Mouse (Mus musculus) spleen, adult 10 weeks (tissue): ENCODE data around the gene Nudt22. TPM values are rescaled to one million over a fixed set of nuclear protein-coding genes. Genes with fewer than 3 reads are reported as not detected.

Experiments used
- polyA plus RNA-seq: library from polyadenylated mRNA; stranded (reverse); fragments of 350-450 nt; fragmentation: Illumina TruSeq; extraction: RNeasy Lipid Tissue Mini Kit (QIAGEN cat#74804); gene quantifications from one replicate; pipeline ENCODE4 v1.2.3, GENCODE M21; 2015; ENCODE audit warnings: low replicate concordance; ENCODE audit not compliant: insufficient read depth

The Nudt22 gene
- 3.8 TPM for polyA plus RNA-seq

GRCm38 (mm10) chr19:6996006-6996405 is at the start of gene Nudt22, which contains the start of gene Trpt1:
Gene Nudt22 (minus strand): TSS chr19:6996117.
Gene Trpt1 (plus strand): TSS chr19:6996131.

GRCm38 (mm10) chr19:7039841-7040636 is 44.1 kb upstream of the Nudt22 start, which contains the start of gene Stip1:
Gene Stip1 (minus strand): TSS chr19:7039967.

DNA sequence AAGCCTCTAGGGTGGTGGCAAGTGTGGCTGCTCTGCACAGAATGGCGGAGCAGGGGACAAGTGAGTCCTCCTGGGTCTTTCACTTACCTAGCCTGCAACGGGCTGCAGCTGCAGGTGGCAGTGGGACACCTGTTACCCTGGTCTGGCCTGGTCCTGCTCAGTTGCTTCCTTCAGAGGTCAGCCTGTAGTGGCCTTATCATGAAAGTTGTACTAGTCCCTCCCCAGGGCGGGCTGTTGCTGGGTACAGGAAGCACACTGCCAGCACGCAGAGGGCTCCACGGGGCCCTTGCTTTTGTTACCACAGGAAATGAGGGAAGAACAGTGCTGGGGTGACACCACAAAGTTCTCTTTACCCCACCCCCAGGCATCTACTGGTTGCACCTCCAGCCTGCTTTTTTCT is 23.3 kb upstream of the Nudt22 start, which contains the start of gene Fermt3:
Gene Fermt3, minus strand, starts transcription at position 279 of the 400 bp plus-strand sequence.

DNA sequence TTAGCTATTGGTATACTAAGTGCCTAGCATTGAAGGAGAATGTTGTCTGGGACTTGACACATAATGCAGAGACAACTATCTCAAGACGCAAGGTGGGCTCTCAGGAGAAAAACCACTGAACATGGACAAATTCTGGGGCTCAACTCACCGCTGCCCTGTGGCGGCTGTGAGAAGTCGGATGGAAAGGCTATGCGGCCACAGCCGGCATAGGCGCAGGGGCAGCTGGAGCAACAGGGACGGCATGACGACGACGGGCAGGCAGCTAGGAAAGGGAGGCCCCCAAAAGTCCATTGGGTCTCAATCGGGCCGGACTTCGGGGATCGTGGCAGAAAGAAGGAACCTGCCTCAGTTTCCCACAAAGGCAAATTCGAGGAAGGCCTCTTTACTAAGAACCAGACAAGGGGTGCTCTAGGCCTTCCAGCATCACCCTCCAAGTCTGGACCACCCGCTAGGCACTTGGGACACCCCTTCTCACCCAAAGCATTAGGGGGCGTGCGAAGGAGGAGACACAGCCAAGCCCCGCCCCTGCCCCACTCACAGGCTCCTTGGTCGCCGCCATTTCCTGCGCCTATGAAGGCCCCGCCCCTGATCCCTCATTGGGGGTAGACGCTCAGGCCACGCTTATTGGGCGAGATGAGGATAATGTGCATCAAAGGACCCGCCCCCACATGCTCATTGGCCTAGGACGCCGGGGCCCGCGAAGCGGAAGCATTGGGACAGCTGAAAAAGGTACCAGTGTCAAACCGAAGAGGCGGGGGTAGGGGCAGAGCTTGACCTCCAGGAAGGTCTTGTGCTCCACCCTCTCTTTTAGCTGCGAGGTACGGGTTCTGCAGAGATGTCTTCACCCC is 3.7 kb downstream of the Nudt22 start, which contains the start of gene Dnajc4:
Gene Dnajc4, minus strand, starts transcription at position 562 of the 848 bp plus-strand sequence.

DNA sequence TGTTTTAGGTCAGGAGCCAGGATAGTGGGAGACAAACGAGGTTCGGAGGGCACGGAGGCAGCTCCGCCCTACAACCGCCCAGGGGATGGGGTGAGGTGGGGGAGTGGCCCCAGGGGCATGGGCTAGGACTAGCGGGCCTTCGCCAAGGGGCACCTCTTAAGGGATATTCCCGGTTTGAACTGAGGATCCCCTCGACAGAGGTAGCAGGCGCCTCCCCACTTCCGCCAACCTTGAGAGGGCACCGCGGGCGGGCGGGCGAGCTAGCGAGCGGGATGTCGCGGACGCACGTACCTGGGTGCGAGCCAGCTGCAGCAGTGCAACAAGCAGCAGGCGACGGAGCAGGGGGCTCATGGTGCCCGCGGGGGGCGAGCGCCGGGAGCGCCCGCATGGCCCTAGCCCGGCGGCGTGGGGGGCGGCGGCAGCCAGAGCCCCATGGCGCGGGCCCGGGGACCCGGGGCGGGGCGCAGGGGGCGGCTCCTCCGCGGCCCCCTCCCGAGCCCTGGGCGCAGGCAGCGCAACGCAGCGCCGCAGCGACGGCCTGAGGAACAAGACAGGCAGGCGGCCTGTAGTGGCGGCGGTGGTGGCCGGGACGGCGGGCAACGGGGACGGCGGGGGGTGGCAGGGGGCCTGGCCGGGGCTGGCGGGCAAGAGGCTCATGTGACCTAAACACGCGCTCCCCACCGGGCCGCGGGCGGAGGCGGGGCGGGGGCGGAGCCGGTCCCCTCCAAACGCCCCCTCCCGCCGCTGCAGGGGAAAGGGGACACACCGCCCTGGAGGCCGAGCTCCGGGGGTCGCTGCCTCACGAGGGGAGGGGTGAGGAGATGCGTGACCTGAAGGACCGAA is 8.6 kb downstream of the Nudt22 start, which contains the start of gene Vegfb:
Gene Vegfb, minus strand, starts transcription at position 591 of the 843 bp plus-strand sequence.

GRCm38 (mm10) chr19:6980381-6981093 is 15.4 kb downstream of the Nudt22 start, which contains the start of gene Fkbp2:
Gene Fkbp2 (minus strand): TSS chr19:6980501.

DNA sequence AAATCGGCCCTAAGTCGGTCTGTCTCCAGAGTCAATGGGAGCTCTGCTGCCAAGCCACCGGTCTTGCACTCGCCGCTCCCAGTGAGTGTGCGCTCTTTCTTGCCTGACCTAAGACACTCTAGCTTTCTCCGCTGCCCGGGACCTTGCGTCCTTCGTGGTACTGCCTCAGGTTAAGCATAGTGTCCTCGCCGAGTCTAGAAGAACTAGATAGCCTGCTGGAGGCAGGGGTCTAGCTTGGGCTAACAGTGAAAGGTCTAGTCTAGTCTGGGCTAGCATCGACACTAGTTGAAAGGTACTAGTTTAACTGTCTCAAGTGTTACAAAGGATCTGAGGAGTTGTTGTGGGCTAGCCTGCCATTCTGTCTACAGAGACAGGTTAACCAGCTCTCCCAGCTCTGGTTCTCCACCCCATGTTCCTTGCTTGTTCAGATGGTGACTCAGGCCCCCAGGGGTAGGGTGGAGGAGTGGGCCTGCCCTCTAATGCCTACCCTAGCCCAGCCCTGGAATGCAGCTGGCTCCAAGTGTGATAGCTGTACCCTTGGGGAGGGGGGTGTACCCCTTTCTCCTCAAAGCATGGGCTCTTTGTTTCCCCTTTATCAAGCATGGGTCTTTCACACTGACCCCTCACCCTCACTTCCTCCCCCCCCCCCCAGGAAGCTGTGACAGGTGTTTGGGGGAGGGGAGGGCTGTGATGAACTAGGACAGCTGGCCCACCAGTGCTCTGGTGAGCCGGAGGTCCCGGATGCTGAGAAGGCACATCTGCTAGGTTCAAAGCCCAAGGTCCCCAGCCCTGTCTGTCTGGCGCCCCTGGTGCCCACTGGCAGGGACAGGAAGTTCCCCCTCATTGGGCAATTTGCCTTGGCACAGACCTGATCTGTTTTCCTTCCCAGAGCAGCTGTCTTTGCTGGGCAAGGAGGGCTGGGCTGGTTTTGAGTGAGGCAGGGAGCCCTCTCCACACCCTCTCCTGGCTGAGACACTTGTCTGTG is 20.1 kb downstream of the Nudt22 start, which contains the start of gene Plcb3:
Gene Plcb3, minus strand, starts transcription at position 934 of the 985 bp plus-strand sequence.

DNA sequence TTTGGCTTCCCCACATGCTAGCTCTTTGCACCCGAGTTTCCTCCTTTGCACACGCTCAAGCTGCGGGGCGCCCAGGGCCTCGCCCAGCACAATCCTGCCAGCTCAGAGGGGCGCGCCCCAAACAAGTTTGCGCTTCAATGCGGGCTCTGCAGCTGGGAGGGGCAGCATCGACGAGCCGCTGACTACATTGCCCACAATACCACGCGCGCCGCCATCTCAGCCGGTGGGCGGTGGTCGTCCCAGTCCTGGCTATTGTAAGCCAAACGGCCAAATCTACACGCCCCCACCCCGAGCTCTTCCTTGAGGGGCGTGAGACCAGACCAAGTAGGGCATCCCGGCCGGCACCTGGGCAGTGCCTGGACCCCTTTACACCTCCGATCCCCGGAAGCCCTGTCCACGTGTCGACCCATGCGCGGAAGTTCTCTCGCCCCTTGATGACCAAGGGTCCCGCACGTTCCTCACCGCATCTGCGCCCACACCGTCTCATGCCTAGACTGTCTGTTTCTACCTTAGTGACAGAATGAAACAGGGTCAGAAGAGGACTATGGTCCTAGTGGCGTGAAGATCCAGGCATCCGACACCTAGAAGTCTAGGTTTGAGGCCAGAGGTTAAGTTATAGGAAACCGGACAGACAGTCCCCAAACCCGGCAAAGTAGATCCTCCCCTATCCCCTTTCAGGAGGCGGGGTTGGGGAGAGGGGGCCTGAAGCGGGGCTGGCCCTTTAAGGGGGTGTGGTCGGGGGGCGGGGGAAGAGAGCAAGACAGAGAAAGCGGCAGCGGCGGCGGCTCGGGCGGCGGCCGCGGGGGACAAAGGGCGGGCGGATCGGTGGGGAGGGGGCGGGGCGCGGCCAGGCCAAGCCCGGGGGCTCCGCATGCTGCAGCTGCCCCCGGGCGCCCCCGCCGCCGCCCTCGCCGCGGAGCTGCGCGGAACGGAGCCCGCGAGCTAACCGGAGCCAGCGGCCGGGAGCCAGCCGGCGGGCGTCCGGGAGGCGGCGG is 21.4 kb downstream of the Nudt22 start, which contains the start of gene Ppp1r14b:
Gene Ppp1r14b, plus strand, starts transcription at position 758 of the 995 bp plus-strand sequence.

Other genes starting within 250 kb of the Nudt22 start
- gene Rps6ka4, start 155.5 kb downstream of the Nudt22 start, polyA plus RNA-seq = 12.8 TPM
- 11.3 TPM for gene Ccdc88b, start 137.9 kb downstream of the Nudt22 start, polyA plus RNA-seq
- 76.0 TPM for gene Trmt112, start 86.4 kb downstream of the Nudt22 start, polyA plus RNA-seq
- 62.4 TPM for gene Prdx5, start 86.0 kb downstream of the Nudt22 start, polyA plus RNA-seq
- gene Esrra, start 74.3 kb downstream of the Nudt22 start, polyA plus RNA-seq = 19.1 TPM
- not detected for gene Catsperz, start 70.7 kb downstream of the Nudt22 start, polyA plus RNA-seq
- not detected for gene Kcnk4, start 61.6 kb downstream of the Nudt22 start, polyA plus RNA-seq
- gene Bad, start 54.3 kb downstream of the Nudt22 start, polyA plus RNA-seq = 7.4 TPM
- 10.0 TPM for gene Gpr137, start 53.6 kb downstream of the Nudt22 start, polyA plus RNA-seq
- 35.7 TPM for gene Ppp1r14b, start 21.1 kb downstream of the Nudt22 start, polyA plus RNA-seq
- 12.9 TPM for gene Plcb3, start 19.6 kb downstream of the Nudt22 start, polyA plus RNA-seq
- 45.8 TPM for gene Fkbp2, start 15.6 kb downstream of the Nudt22 start, polyA plus RNA-seq
- gene Vegfb, start 8.5 kb downstream of the Nudt22 start, polyA plus RNA-seq = 8.9 TPM
- gene Dnajc4, start 3.5 kb downstream of the Nudt22 start, polyA plus RNA-seq = 12.2 TPM
- 2.5 TPM for gene Trpt1, start within 50 bp of the Nudt22 start, polyA plus RNA-seq
- gene Fermt3, start 23.4 kb upstream of the Nudt22 start, polyA plus RNA-seq = 51.2 TPM
- gene Stip1, start 43.9 kb upstream of the Nudt22 start, polyA plus RNA-seq = 129 TPM
- 3.1 TPM for gene Macrod1, start 60.7 kb upstream of the Nudt22 start, polyA plus RNA-seq
- gene Flrt1, start 109.6 kb upstream of the Nudt22 start, polyA plus RNA-seq = 0.04 TPM
- gene Otub1, start 210.2 kb upstream of the Nudt22 start, polyA plus RNA-seq = 53.6 TPM
- gene Cox8a, start 221.5 kb upstream of the Nudt22 start, polyA plus RNA-seq = 207 TPM
- 35.9 TPM for gene Naa40, start 245.1 kb upstream of the Nudt22 start, polyA plus RNA-seq